Mouse (Mus musculus): ENCODE measurements around the gene Tfpt.

- no peak for TF ChIP-seq POLR2A (IDR thresholded peaks at IDR 0.05; ENCODE audit: insufficient read depth, low read depth, low read length)
- no peak for TF ChIP-seq CTCF (IDR thresholded peaks at IDR 0.05; ENCODE audit: insufficient read depth, low read depth, low read length)
Measured at GRCm38 (mm10) chr7:3576354-3577124, 53.2 kb downstream of the Tfpt start.

Data from olfactory bulb, adult 2 months (tissue).